Mouse (Mus musculus) embryonic facial prominence, embryonic 13.5 days (tissue): Measurements from ENCODE around the gene Tmppe. TPM values are rescaled to one million over a fixed set of nuclear protein-coding genes. Genes with fewer than 3 reads are reported as not detected.

Source experiments
- ATAC-seq: fragments of 200-750 bp; cut with Nextera tagmentation; 2 replicates; pipeline ENCODE4 v1.8.0; 2017; ENCODE audit warnings: low read depth; ENCODE audit not compliant: insufficient number of reproducible peaks, insufficient read depth, low FRiP score, low TSS enrichment
- H3K27ac ChIP-seq: fragments of 300-500 bp; sonication (generic); 2 replicates; pipeline ENCODE4 v1.5.1; 2015; ENCODE audit warnings: moderate library complexity, mild to moderate bottlenecking, inconsistent platforms
- H3K27me3 ChIP-seq: fragments of 300-500 bp; sonication (generic); 2 replicates; pipeline ENCODE4 v1.6.1; 2015; ENCODE audit warnings: mild to moderate bottlenecking, inconsistent platforms
- H3K36me3 ChIP-seq: fragments of 300-500 bp; sonication (generic); 2 replicates; pipeline ENCODE4 v1.6.1; 2015; ENCODE audit warnings: mild to moderate bottlenecking, inconsistent platforms
- H3K4me1 ChIP-seq: fragments of 300-500 bp; sonication (generic); 2 replicates; pipeline ENCODE4 v1.6.1; 2015; ENCODE audit warnings: inconsistent platforms
- H3K4me2 ChIP-seq: fragments of 300-500 bp; sonication (generic); 2 replicates; pipeline ENCODE4 v1.6.1; 2015; ENCODE audit warnings: moderate library complexity, mild to moderate bottlenecking, inconsistent platforms
- H3K4me3 ChIP-seq: fragments of 300-500 bp; sonication (generic); 2 replicates; pipeline ENCODE4 v1.5.1; 2015; ENCODE audit warnings: mild to moderate bottlenecking, inconsistent platforms
- H3K9ac ChIP-seq: fragments of 300-500 bp; sonication (generic); 2 replicates; pipeline ENCODE4 v1.6.1; 2015; ENCODE audit warnings: mild to moderate bottlenecking, inconsistent platforms
- H3K9me3 ChIP-seq: fragments of 300-500 bp; sonication (generic); 2 replicates; pipeline ENCODE4 v1.6.1; 2016; ENCODE audit warnings: inconsistent platforms
- WGBS: fragments of 180-500 bp; shearing (Covaris S2); methylation state at CpG from one replicate; pipeline ENCODE4 v1.1.7; 2015; ENCODE audit warnings: mixed read lengths; 5-methylcytosine and 5-hydroxymethylcytosine counted together
- polyA plus RNA-seq: library from polyadenylated mRNA; unstranded; fragments of >200 nt; fragmentation: Nextera tagmentation; extraction: Ambion mirVana; gene quantifications from 2 replicates; pipeline ENCODE4 v1.2.1, GENCODE M21; 2015

Tmppe gene
- polyA plus RNA-seq, 1 experiment from 2014 or later, result 8.5 TPM

GRCm38 (mm10) chr9:114421045-114421444 lies 20.1 kb downstream of the Tmppe start:
- Histone ChIP-seq H3K36me3 (peaks cover 25% of the 10 kb centered on the region), H3K4me3 (no peak overlapping the region), H3K9me3 (peaks cover 6% of the 10 kb centered on the region; the same call in 1 of the 2 replicates), H3K27ac (no peak overlapping the region), H3K27me3 (no peaks in the 10 kb centered on the region), H3K4me1 (no peaks in the 10 kb centered on the region), H3K9ac (no peak overlapping the region), H3K4me2 (no peak overlapping the region)
- ATAC-seq, result no peak
- 71% methylated on average over 3 of the region's 3 CpGs for WGBS

DNA sequence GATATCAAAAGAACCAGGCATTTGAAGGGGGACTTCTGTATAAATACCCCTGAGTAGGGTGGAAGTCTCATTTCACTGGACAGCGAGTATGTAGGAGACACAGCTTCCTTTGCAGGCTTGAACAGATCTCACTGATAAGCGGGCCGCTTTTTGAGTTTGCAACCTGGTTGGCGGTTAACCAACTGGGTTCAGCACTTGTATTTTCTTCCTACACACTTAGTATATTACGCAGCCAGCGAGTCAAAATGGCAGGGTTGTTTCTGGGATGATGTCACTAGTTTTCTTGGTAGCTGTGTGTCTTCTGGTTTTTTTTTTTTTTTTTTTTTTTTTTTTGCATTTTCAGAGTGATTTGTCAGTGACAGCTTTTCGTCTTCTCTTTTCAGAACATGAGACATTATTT lies 20.9 kb downstream of the Tmppe start:
- ATAC-seq, result no peak
- no peak overlapping the region for H3K4me3 ChIP-seq
- H3K27ac ChIP-seq, result no peak overlapping the region
- 88% methylated on average over 7 of the region's 7 CpGs for WGBS
- peaks cover 32% of the 10 kb centered on the region for H3K36me3 ChIP-seq
- no peak overlapping the region for H3K4me2 ChIP-seq
- no peak overlapping the region for H3K9ac ChIP-seq
- H3K4me1 ChIP-seq, result no peaks in the 10 kb centered on the region
- H3K27me3 ChIP-seq, result no peaks in the 10 kb centered on the region
- peaks cover 6% of the 10 kb centered on the region; the same call in 1 of the 2 replicates for H3K9me3 ChIP-seq

GRCm38 (mm10) chr9:114425576-114425975 lies 24.7 kb downstream of the Tmppe start:
- Histone ChIP-seq H3K27me3 (no peaks in the 10 kb centered on the region), H3K4me3 (no peak overlapping the region), H3K9me3 (peaks cover 6% of the 10 kb centered on the region; the same call in 1 of the 2 replicates), H3K27ac (no peak overlapping the region), H3K9ac (no peak overlapping the region), H3K36me3 (peaks cover 33% of the 10 kb centered on the region), H3K4me2 (no peak overlapping the region), H3K4me1 (no peaks in the 10 kb centered on the region)
- WGBS, result 92% methylated on average over 5 of the region's 5 CpGs
- no peak for ATAC-seq

DNA sequence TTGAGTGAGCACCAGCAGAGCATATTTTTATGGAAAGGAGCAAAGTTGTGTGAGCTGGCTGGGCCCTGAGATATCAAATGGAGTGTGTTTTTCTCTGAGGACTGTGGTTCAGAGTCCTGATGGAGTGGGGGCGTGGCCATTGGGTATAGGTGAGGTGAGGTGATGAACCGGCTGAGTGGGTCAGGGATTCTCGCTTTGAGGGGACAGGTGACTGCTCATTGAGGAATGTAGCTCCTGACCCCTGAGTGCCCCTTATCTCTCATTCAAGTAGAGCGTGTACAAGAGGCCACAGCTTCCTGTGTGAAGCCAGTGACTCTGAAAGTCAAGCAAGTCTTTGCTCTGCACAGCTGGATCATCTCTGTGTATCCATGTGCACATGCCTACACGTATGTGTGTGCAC lies 25.3 kb downstream of the Tmppe start:
- H3K27ac ChIP-seq, result no peak overlapping the region
- peaks cover 37% of the 10 kb centered on the region for H3K36me3 ChIP-seq
- H3K4me2 ChIP-seq, result no peak overlapping the region
- H3K9me3 ChIP-seq, result peaks cover 6% of the 10 kb centered on the region; the same call in 1 of the 2 replicates
- no peak overlapping the region for H3K9ac ChIP-seq
- 90% methylated on average over 5 of the region's 5 CpGs for WGBS
- H3K4me1 ChIP-seq, result no peaks in the 10 kb centered on the region
- no peak overlapping the region for H3K4me3 ChIP-seq
- no peaks in the 10 kb centered on the region for H3K27me3 ChIP-seq
- ATAC-seq, result no peak

DNA sequence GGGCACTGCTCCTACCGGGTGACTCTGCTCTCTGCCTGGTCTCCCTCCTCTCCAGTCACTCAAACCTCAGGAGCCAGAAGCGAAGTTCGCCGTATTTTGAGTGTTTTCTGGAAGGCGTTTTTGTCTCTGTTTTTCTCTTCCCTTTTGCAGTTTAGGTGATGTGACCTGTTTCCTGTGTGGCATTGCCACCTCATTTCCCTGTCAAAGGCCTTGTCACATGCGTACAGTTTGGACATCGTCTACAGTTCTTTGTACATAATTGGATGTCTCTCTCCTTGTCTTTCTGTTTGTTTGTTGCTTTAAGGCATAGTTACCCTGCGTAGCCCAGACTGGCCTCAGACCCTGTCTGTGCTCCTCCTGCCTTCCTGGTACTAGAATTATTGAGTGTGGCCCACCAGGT lies 26.5 kb downstream of the Tmppe start:
- no peak overlapping the region for H3K4me2 ChIP-seq
- H3K4me3 ChIP-seq, result no peak overlapping the region
- H3K9me3 ChIP-seq, result peaks cover 6% of the 10 kb centered on the region; the same call in 1 of the 2 replicates
- ATAC-seq, result no peak
- H3K9ac ChIP-seq, result no peak overlapping the region
- no peaks in the 10 kb centered on the region for H3K4me1 ChIP-seq
- H3K36me3 ChIP-seq, result peaks cover 43% of the 10 kb centered on the region
- H3K27ac ChIP-seq, result no peak overlapping the region
- 83% methylated on average over 8 of the region's 8 CpGs for WGBS
- no peaks in the 10 kb centered on the region for H3K27me3 ChIP-seq

DNA sequence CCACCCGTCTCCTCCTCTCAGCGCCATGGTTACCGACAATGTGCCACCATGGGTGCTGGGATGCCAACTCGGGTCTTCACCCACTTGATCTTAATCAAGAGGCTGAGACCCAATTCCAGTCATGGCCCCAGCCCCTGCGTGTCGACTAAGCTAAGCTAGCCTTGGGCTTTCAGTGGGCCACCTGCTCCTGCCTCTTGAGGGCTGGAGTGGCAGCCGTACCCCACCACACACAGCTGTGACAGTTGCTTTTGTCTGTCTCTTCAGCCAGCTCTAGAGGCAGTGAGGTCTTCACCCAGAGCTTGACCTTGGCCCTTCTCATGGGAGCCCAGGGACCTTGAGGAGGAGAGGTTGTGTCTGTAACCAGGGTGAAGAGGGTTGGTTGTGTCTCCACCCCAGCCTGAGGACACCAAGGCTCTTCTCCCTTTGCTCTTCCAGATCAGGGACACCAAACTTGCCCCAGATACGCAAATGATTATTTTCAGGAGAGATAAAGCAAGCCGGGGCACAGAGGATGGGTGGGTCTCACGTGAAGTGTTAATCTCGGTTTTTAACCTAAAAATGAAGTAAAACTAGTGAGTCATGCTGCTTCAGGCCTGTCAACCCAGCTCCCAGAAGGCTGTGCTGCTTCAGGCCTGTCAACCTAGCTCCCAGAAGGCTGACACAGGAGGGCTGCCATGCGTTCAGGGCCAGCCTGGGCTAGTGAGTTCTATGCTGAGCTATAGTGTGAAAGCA lies 27.4 kb downstream of the Tmppe start:
- Histone ChIP-seq H3K4me2 (no peak overlapping the region), H3K9ac (no peak overlapping the region), H3K27me3 (no peaks in the 10 kb centered on the region), H3K4me3 (no peak overlapping the region), H3K9me3 (peaks cover 6% of the 10 kb centered on the region; the same call in 1 of the 2 replicates), H3K4me1 (no peaks in the 10 kb centered on the region), H3K36me3 (peaks cover 51% of the 10 kb centered on the region), H3K27ac (no peak overlapping the region)
- WGBS, result 87% methylated on average over 12 of the region's 12 CpGs
- ATAC-seq, result no peak

GRCm38 (mm10) chr9:114435668-114436067 lies 34.8 kb downstream of the Tmppe start:
- Histone ChIP-seq H3K27ac (no peak overlapping the region), H3K9ac (no peak overlapping the region), H3K36me3 (peaks cover 55% of the 10 kb centered on the region), H3K4me2 (no peak overlapping the region), H3K9me3 (0 out of 2 replicates have a peak, but pooled peaks cover 6% of the 10 kb centered on the region), H3K4me3 (no peak overlapping the region), H3K4me1 (no peaks in the 10 kb centered on the region), H3K27me3 (no peaks in the 10 kb centered on the region)
- 69% methylated on average over 2 of the region's 2 CpGs for WGBS
- no peak for ATAC-seq

DNA sequence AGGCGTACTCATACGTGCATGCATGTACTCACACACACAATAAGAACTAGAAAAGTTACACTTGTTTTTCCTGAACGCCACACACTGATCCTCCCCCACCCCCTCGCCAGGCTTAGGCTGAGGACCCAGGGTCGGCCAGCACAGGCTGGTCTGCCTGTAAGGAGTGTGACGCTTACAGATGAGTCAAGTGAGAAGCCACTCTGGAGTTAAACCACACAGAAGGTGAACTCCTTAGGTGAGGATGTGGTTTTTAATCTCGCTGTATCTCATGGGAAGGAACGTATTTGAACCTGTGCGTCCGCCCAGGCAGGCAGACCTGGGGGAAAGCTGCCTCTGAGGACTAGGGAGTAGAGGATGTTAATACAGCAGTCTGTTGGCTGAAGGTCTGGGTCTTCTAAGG lies 39.6 kb downstream of the Tmppe start:
- H3K9ac ChIP-seq, result no peak overlapping the region
- no peaks in the 10 kb centered on the region for H3K4me1 ChIP-seq
- H3K36me3 ChIP-seq, result peaks cover 38% of the 10 kb centered on the region
- no peak overlapping the region for H3K27ac ChIP-seq
- H3K27me3 ChIP-seq, result no peaks in the 10 kb centered on the region
- no peak overlapping the region for H3K4me2 ChIP-seq
- 81% methylated on average over 10 of the region's 10 CpGs for WGBS
- H3K4me3 ChIP-seq, result no peak overlapping the region
- 0 out of 2 replicates have a peak, but pooled peaks cover 6% of the 10 kb centered on the region for H3K9me3 ChIP-seq
- no peak for ATAC-seq

GRCm38 (mm10) chr9:114442225-114442624 lies 41.3 kb downstream of the Tmppe start:
- no peak overlapping the region for H3K4me3 ChIP-seq
- ATAC-seq, result no peak
- H3K27me3 ChIP-seq, result no peaks in the 10 kb centered on the region
- WGBS, result 92% methylated on average over 9 of the region's 9 CpGs
- H3K27ac ChIP-seq, result no peak overlapping the region
- H3K4me1 ChIP-seq, result no peaks in the 10 kb centered on the region
- peaks cover 24% of the 10 kb centered on the region for H3K36me3 ChIP-seq
- H3K9ac ChIP-seq, result no peak overlapping the region
- H3K9me3 ChIP-seq, result no peaks in the 10 kb centered on the region
- no peak overlapping the region for H3K4me2 ChIP-seq

GRCm38 (mm10) chr9:114442893-114443292 lies 42.0 kb downstream of the Tmppe start:
- WGBS, result 82% methylated on average over 9 of the region's 9 CpGs
- H3K9me3 ChIP-seq, result no peaks in the 10 kb centered on the region
- no peaks in the 10 kb centered on the region for H3K4me1 ChIP-seq
- no peak overlapping the region for H3K27ac ChIP-seq
- ATAC-seq, result no peak
- no peak overlapping the region for H3K9ac ChIP-seq
- H3K4me3 ChIP-seq, result no peak overlapping the region
- H3K4me2 ChIP-seq, result no peak overlapping the region
- no peaks in the 10 kb centered on the region for H3K27me3 ChIP-seq
- peaks cover 17% of the 10 kb centered on the region; the same call in 1 of the 2 replicates for H3K36me3 ChIP-seq

GRCm38 (mm10) chr9:114443351-114443750 lies 42.4 kb downstream of the Tmppe start:
- Histone ChIP-seq H3K9me3 (no peaks in the 10 kb centered on the region), H3K27me3 (no peaks in the 10 kb centered on the region), H3K4me3 (no peak overlapping the region), H3K27ac (no peak overlapping the region), H3K9ac (no peak overlapping the region), H3K4me2 (no peak overlapping the region), H3K4me1 (no peaks in the 10 kb centered on the region), H3K36me3 (peaks cover 13% of the 10 kb centered on the region; the same call in 1 of the 2 replicates)
- ATAC-seq, result no peak
- 89% methylated on average over 8 of the region's 8 CpGs for WGBS

DNA sequence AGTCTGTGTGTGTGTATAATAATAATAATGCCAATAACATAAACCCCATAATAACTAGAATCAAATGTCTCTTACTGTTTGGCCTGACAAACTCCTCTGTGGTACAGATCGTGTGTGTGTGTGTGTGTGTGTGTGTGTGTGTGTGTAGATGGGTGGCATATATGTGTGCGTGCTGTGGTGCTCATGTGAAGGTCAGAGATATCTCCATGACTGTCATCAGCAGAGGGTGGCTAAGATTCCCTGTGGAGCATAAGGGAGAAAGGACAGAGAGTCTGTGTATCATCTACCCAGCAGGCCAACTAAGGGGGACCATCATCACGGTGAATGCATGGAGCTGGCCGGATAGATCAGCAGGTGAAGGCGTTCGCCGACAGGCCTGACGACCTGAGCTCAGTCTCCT lies 46.0 kb downstream of the Tmppe start:
- Histone ChIP-seq H3K4me1 (no peaks in the 10 kb centered on the region), H3K9me3 (no peaks in the 10 kb centered on the region), H3K27ac (no peak overlapping the region), H3K27me3 (no peaks in the 10 kb centered on the region), H3K4me2 (no peak overlapping the region), H3K4me3 (no peak overlapping the region), H3K36me3 (peaks cover 11% of the 10 kb centered on the region; the same call in 1 of the 2 replicates), H3K9ac (no peak overlapping the region)
- ATAC-seq, result no peak
- WGBS, result 92% methylated on average over 8 of the region's 8 CpGs
